Mouse (Mus musculus): ENCODE results near the gene Rora. TPM values are rescaled to one million over a fixed set of nuclear protein-coding genes. Genes with fewer than 3 reads are reported as not detected.

Gene Rora
- polyA plus RNA-seq, 1 experiment from 2014 or later, result 8.9 TPM

DNA sequence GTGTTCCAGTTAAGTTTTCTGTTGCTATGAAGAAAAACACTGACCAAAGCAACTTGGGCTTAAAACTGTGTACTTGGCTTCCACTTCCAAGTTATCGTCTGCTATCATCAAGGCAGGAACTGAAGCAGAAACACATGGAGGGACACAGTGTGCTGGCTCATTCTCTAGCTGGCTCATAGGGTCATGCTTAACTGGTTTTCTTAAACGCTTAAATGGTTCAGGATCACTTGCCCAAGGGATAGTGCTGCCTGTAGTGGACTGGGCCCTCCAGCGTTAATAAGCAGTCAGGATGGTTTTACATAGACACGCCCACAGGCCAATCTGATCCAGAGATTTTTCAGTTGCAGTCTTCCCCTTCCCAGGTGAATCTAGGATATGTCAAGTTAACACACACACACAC lies 220.3 kb downstream of the Rora start:
- H3K9me3 ChIP-seq (replicated peaks), result no peaks in the 10 kb centered on the region
- H3K27ac ChIP-seq, result no peak overlapping the region
- no peaks in the 10 kb centered on the region for H3K27me3 ChIP-seq
- no peak overlapping the region for H3K4me2 ChIP-seq
- ATAC-seq (replicated peaks; ENCODE audit: low FRiP score), result no peak
- no peaks in the 10 kb centered on the region for H3K36me3 ChIP-seq
- H3K9ac ChIP-seq, result no peak overlapping the region
- no peaks in the 10 kb centered on the region for H3K4me1 ChIP-seq
- 69% methylated on average over 4 of the region's 4 CpGs for WGBS
- no peak overlapping the region for H3K4me3 ChIP-seq (replicated peaks)

DNA sequence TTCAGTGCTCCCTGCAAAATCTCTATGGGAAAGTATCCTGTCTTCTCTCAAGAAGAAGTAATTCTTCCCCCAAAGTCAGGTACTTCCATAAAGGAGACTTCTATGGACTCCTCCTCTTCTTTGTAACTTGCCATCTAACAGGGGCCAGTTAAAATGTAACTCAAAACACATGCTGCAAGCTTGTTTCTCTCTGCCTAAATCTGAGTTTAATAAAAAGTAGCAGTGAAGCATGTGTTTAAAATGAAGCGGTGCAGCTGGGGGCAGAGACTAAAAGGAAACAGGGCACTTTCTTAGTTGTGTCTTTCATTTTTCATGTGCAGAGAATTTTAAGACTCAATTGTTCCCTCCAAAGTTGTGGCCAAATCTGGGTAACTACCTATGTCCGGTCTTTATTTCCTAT lies 221.0 kb downstream of the Rora start:
- Histone ChIP-seq H3K27me3 (no peaks in the 10 kb centered on the region), H3K4me3 (replicated peaks) (no peak overlapping the region), H3K27ac (no peak overlapping the region), H3K9ac (no peak overlapping the region), H3K4me1 (no peaks in the 10 kb centered on the region), H3K36me3 (no peaks in the 10 kb centered on the region), H3K9me3 (replicated peaks) (no peaks in the 10 kb centered on the region), H3K4me2 (no peak overlapping the region)
- WGBS, result 79% methylated on average over 2 of the region's 2 CpGs
- no peak for ATAC-seq (replicated peaks; ENCODE audit: low FRiP score)

DNA sequence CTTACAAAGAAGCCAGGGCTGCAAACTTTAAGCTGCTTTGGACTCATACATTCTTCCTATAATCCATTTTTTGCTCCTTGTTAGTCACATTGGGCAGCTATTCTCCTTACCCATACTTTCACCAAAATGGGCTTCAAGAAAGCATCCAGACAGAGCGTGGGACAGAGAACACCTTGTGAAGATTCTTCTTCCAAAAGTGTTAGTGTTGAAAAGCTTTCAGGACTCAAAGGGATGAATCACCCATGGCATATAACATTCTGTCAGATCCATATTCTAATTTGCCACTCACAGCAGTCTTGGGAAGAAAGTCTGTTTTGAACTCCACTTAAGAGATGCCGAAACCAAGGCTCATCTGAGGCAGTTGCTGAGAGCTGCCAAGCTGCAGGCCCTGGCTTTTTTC lies 222.2 kb downstream of the Rora start:
- 91% methylated on average over 2 of the region's 2 CpGs for WGBS

DNA sequence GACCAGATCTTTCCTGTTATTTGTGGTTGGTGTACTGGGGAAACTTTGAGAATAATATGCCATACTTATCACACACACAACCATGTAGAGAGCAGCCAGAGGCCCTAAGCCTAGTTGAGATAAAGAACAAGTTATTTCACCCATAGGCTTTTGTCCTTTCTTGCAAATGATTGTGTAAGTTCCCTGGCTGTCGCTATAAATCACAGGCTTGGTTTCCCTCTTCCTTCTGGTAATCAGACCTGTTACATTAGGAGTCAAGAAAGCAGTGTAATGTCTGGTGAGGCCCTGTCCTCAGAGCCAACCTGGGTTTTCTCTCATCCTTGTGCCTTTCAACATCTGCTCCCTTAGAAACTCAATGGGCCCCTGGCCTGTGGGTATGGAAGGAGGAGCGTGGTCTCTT lies 222.7 kb downstream of the Rora start:
- H3K9me3 ChIP-seq (replicated peaks), result no peaks in the 10 kb centered on the region
- 0 out of 2 replicates have a peak, but pooled peaks cover 6% of the 10 kb centered on the region for H3K4me1 ChIP-seq
- ATAC-seq (replicated peaks; ENCODE audit: low FRiP score), result no peak
- no peak overlapping the region for H3K9ac ChIP-seq
- no peaks in the 10 kb centered on the region for H3K36me3 ChIP-seq
- H3K4me3 ChIP-seq (replicated peaks), result no peak overlapping the region
- no peak overlapping the region for H3K4me2 ChIP-seq
- H3K27me3 ChIP-seq, result no peaks in the 10 kb centered on the region
- WGBS, result 91% methylated on average over 2 of the region's 2 CpGs
- H3K27ac ChIP-seq, result no peak overlapping the region

More for the DNA sequence above, 222.2 kb downstream of the Rora start:
- Histone ChIP-seq H3K36me3 (no peaks in the 10 kb centered on the region), H3K4me3 (replicated peaks) (no peak overlapping the region), H3K4me1 (0 out of 2 replicates have a peak, but pooled peaks cover 2% of the 10 kb centered on the region), H3K9me3 (replicated peaks) (no peaks in the 10 kb centered on the region), H3K27ac (no peak overlapping the region), H3K27me3 (no peaks in the 10 kb centered on the region), H3K4me2 (no peak overlapping the region), H3K9ac (no peak overlapping the region)
- ATAC-seq (replicated peaks; ENCODE audit: low FRiP score), result no peak

DNA sequence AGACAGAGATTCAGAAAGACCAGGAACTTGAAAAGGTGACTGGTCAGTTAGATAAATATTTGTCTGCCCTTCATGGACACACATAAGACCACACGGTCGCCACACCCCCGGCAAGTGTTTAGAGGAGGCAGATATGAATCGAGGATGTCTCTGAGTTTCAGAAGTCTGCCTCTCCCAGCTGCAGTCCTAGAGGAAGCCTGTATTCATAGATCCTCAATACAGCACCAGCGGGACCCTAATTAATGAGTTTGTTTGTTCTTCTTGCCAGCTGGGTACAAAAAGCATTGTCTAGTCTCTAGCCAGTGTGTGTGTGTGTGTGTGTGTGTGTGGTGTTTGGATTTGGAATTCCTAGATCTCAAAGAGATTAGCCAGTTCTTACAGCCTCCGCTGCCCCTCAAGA lies 228.3 kb downstream of the Rora start:
- no peak overlapping the region for H3K9ac ChIP-seq
- no peaks in the 10 kb centered on the region for H3K27me3 ChIP-seq
- WGBS, result 48% methylated on average over 6 of the region's 6 CpGs
- H3K36me3 ChIP-seq, result no peaks in the 10 kb centered on the region
- no peak overlapping the region for H3K4me2 ChIP-seq
- H3K9me3 ChIP-seq (replicated peaks), result no peaks in the 10 kb centered on the region
- no peak for ATAC-seq (replicated peaks; ENCODE audit: low FRiP score)
- H3K4me3 ChIP-seq (replicated peaks), result no peak overlapping the region
- H3K4me1 ChIP-seq, result peaks cover 29% of the 10 kb centered on the region
- H3K27ac ChIP-seq, result no peak overlapping the region

DNA sequence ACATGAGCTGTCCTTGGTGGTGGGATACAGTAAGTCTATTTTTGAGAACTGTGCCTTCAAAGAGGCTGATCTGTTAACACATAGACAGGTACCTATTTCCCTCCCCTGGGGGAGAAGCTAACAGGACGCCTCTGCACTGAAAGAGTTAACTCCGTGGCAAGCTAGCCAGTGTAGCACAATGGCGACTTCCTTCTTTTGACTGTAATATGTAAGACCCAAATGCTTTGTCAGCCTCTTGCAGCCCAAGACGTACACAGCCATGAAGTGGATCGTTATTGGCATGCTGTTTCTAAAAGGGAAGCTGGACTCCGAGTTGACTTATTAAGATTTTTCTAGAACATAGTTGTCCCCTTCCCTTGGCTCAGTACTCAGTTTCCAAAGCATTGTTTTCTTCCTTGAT lies 229.4 kb downstream of the Rora start:
- ATAC-seq (replicated peaks; ENCODE audit: low FRiP score), result no peak

DNA sequence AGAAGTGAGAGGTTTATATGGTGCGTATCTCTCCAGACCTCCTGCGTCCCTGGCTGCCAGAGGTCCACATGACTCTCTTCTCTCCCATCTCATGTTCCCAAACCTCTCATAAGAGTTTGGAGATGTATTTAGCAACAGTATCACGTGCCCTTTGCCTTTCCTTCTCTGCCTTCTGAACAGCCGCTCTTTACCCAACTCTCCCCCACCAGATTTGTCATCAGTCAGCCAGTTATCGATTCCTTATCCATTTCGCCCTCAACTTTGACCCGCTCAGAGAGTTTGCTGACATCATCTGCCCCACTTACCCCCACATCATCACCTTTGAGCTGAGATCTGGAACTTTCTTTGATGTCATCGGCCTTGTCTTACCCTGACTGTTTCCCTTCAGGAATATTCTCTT lies 230.1 kb downstream of the Rora start:
- no peak overlapping the region for H3K4me3 ChIP-seq (replicated peaks)
- no peak overlapping the region for H3K4me2 ChIP-seq
- peaks cover 34% of the 10 kb centered on the region for H3K4me1 ChIP-seq
- H3K9me3 ChIP-seq (replicated peaks), result no peaks in the 10 kb centered on the region
- no peaks in the 10 kb centered on the region for H3K27me3 ChIP-seq
- no peaks in the 10 kb centered on the region for H3K36me3 ChIP-seq
- H3K27ac ChIP-seq, result no peak overlapping the region
- ATAC-seq (replicated peaks; ENCODE audit: low FRiP score), result no peak
- WGBS, result 90% methylated on average over 8 of the region's 8 CpGs
- H3K9ac ChIP-seq, result no peak overlapping the region

More for the DNA sequence above, 229.4 kb downstream of the Rora start:
- Histone ChIP-seq H3K27me3 (no peaks in the 10 kb centered on the region), H3K4me1 (peaks cover 29% of the 10 kb centered on the region), H3K9me3 (replicated peaks) (no peaks in the 10 kb centered on the region), H3K36me3 (no peaks in the 10 kb centered on the region), H3K9ac (no peak overlapping the region), H3K4me2 (no peak overlapping the region), H3K27ac (no peak overlapping the region), H3K4me3 (replicated peaks) (no peak overlapping the region)
- 71% methylated on average over 6 of the region's 6 CpGs for WGBS

DNA sequence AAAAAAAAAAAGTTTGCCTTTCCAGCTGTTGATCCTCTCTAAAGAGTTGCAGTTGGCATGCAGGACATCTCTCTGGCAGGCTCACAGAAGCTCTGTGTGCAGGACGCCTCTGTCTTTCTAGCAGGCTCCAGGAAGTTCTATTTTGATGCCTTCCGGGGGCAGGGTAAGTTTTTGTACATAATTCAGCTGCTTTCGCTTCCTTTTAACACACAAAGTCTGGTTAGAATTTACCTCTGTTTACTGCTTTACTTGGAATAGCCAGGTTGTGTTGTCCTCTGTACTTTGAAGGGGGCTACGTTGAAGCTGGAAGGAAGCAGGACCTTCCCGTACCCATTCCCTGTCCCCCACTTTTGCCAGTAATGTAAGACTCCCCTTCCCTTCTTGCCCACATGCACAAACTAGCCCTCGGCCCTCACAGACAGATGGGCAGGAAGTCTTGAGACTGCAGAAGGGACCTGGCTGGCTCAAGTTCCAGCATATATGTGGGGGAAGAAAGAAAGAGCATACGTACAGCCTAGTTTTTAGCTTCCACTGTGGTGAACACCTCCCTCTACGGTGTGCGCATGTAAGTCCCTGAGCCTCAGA lies 231.0 kb downstream of the Rora start:
- Histone ChIP-seq H3K27me3 (no peaks in the 10 kb centered on the region), H3K36me3 (no peaks in the 10 kb centered on the region), H3K4me3 (replicated peaks) (no peak overlapping the region), H3K4me1 (peaks cover 40% of the 10 kb centered on the region), H3K4me2 (no peak overlapping the region), H3K9ac (no peak overlapping the region), H3K27ac (peak overlapping the region; percentile 72), H3K9me3 (replicated peaks) (no peaks in the 10 kb centered on the region)
- WGBS, result 58% methylated on average over 9 of the region's 9 CpGs
- ATAC-seq (replicated peaks; ENCODE audit: low FRiP score), result no peak

DNA sequence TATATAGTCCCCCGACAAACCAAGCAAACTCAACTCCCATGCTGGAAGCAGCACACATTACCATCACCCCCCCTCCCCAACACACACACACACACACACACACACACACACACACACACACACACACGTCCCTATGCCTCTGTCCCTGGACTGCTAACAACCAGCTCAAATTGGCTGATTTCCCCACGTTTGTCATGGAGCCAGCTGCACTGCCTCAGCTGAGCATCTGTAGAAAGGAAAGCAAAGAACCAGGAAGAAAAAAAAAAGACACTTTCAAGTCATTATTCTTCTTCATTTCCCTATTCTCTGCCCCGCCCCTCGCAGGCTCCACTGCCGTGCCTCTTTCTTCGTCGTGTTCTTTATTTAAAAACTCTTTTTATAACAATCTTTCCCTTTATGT lies 235.1 kb downstream of the Rora start:
- H3K4me2 ChIP-seq, result peak overlapping the region; percentile 12; the same call in 1 of the 2 replicates
- no peaks in the 10 kb centered on the region for H3K27me3 ChIP-seq
- 32% methylated on average over 8 of the region's 8 CpGs for WGBS
- no peak overlapping the region for H3K9ac ChIP-seq
- H3K4me3 ChIP-seq (replicated peaks), result no peak overlapping the region
- no peaks in the 10 kb centered on the region for H3K9me3 ChIP-seq (replicated peaks)
- ATAC-seq (replicated peaks; ENCODE audit: low FRiP score), result 0 out of 2 replicates have a peak, but pooled peaks have one; percentile 15
- H3K27ac ChIP-seq, result 0 out of 2 replicates have a peak overlapping the region, but pooled peaks have one; percentile 27
- no peaks in the 10 kb centered on the region for H3K36me3 ChIP-seq
- peaks cover 36% of the 10 kb centered on the region for H3K4me1 ChIP-seq

DNA sequence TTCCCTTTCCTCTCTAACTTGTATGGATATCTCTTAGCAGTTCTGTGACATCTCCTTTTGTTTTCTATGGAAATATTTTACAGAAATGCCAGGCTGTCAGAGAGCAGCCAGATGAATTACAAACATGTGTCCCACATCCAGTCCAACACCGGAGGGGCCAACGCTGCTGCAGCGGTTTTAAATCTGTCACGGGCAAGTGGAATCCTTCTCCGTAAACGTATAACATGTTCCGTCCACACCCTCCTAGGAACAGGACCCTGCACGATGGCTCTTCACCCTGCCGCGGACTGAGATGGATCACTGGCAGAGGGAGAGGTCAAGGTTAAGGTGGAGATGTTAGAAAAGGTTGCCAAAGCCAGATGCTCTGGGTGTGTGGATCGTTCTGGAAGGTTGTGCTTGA lies 237.8 kb downstream of the Rora start:
- Histone ChIP-seq H3K36me3 (no peaks in the 10 kb centered on the region), H3K27me3 (no peaks in the 10 kb centered on the region), H3K27ac (no peak overlapping the region), H3K4me2 (no peak overlapping the region), H3K9ac (no peak overlapping the region), H3K9me3 (replicated peaks) (no peaks in the 10 kb centered on the region), H3K4me3 (replicated peaks) (no peak overlapping the region), H3K4me1 (peaks cover 23% of the 10 kb centered on the region)
- no peak for ATAC-seq (replicated peaks; ENCODE audit: low FRiP score)
- WGBS, result 37% methylated on average over 11 of the region's 11 CpGs

DNA sequence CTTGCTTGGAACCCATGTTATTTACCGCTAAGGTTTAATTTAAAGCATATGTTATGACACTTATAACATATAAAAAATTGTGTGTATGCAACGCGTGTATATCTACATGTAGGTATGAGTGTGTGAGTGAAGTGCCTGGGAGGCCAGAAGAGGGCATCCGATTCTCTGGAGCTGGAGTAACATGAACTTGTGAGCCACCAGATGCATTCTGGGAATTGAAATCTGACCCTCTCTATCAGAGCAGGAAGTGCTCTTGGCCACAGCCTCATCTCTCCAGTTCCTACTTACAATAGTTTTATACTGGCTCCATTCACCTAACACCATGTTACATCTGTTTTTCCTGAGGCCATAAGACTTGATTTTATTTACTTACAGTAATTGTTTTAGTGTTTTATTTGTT lies 238.8 kb downstream of the Rora start:
- H3K9ac ChIP-seq, result no peak overlapping the region
- no peak overlapping the region for H3K4me3 ChIP-seq (replicated peaks)
- 89% methylated on average over 4 of the region's 4 CpGs for WGBS
- no peak for ATAC-seq (replicated peaks; ENCODE audit: low FRiP score)
- H3K4me2 ChIP-seq, result no peak overlapping the region
- H3K27me3 ChIP-seq, result no peaks in the 10 kb centered on the region
- H3K4me1 ChIP-seq, result peaks cover 23% of the 10 kb centered on the region
- no peaks in the 10 kb centered on the region for H3K9me3 ChIP-seq (replicated peaks)
- H3K27ac ChIP-seq, result no peak overlapping the region
- no peaks in the 10 kb centered on the region for H3K36me3 ChIP-seq

DNA sequence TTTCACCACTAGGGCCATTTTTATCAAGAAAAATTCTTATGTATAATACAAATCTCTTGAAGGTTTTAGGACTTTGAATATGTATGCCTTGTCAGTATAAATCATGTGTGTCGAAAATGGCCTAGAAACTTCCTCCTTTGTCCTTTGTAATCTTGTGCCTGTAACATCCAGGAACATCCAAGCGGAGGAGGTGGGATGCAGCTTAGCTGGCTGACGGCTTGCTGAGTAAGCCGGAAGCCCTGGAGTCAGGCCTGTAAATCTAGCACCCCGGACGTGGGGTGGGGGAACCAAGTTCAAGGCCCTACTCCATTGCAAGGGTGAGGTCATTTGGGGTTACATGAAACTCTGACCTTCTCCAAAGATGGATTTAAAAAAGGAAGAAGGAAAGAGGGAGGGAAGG lies 239.3 kb downstream of the Rora start:
- no peaks in the 10 kb centered on the region for H3K9me3 ChIP-seq (replicated peaks)
- WGBS, result 61% methylated on average over 6 of the region's 6 CpGs
- no peak for ATAC-seq (replicated peaks; ENCODE audit: low FRiP score)

DNA sequence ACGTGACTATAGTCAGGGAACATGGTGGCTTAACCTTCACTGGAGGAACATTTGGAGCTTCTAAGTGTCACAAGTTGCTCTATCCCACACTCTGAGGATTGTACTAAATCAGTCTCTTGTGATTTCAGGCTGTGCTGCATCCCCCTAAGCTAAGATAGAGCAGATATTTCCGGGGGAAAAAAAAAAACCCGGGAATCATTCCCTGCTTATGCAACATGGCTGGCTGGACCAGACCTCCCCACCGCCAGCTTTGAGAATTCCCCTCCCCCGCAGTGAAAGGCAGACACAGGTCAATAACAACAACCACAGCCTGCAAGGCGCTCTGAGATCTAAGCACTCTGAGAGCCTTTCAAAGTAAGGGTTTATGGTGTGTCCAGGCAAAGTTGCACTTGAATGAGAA lies 244.7 kb downstream of the Rora start:
- peaks cover 8% of the 10 kb centered on the region for H3K4me1 ChIP-seq
- H3K9ac ChIP-seq, result no peak overlapping the region
- H3K27ac ChIP-seq, result no peak overlapping the region
- no peaks in the 10 kb centered on the region for H3K9me3 ChIP-seq (replicated peaks)
- 61% methylated on average over 6 of the region's 6 CpGs for WGBS
- H3K4me2 ChIP-seq, result no peak overlapping the region
- no peaks in the 10 kb centered on the region for H3K27me3 ChIP-seq
- no peak for ATAC-seq (replicated peaks; ENCODE audit: low FRiP score)
- H3K4me3 ChIP-seq (replicated peaks), result no peak overlapping the region
- no peaks in the 10 kb centered on the region for H3K36me3 ChIP-seq

More for the DNA sequence above, 239.3 kb downstream of the Rora start:
- H3K9ac ChIP-seq, result no peak overlapping the region
- no peak overlapping the region for H3K4me3 ChIP-seq (replicated peaks)
- no peaks in the 10 kb centered on the region for H3K27me3 ChIP-seq
- no peak overlapping the region for H3K27ac ChIP-seq
- no peaks in the 10 kb centered on the region for H3K36me3 ChIP-seq
- H3K4me1 ChIP-seq, result peaks cover 23% of the 10 kb centered on the region
- no peak overlapping the region for H3K4me2 ChIP-seq
